8 mouse cellular contexts compared by ENCODE assay signal in genomic region chr19:34877898-34878602, GRCm38 (mm10). TPM values are rescaled to one million over a fixed set of nuclear protein-coding genes. Genes with fewer than 3 reads are reported as not detected.
A peak's percentile ranks its signal among the peaks of the same experiment; 100 is the strongest.
DNase-seq lines count a peak whose midpoint lies in the region; ATAC-seq and TF ChIP-seq lines count a peak whose summit lies in the region.

No protein-coding gene starts in this region.

- no peak for TF ChIP-seq CTCF in bone marrow macrophage, adult 2 months (IDR thresholded peaks at IDR 0.05; ENCODE audit: low read depth, low read length)

- peak overlapping the region; percentile 67 for H3K27ac ChIP-seq in bone marrow macrophage, adult 2 months (ENCODE audit: insufficient read depth, low read depth, low read length)
- H3K27ac ChIP-seq in heart, embryonic 10.5 days, result peak overlapping the region; percentile 99
- peak overlapping the region; percentile 99 for H3K27ac ChIP-seq in kidney, embryonic 15.5 days
- peak overlapping the region; percentile 97 for H3K27ac ChIP-seq in stomach, embryonic 14.5 days (ENCODE audit: low read length)

- under 1% methylated on average over 44 of the region's 45 CpGs for WGBS in heart, embryonic 10.5 days
- WGBS in kidney, embryonic 15.5 days, result under 1% methylated on average over 45 of the region's 45 CpGs
- whole genome bisulfite sequencing in stomach, embryonic 14.5 days, result under 1% methylated on average over 44 of the region's 45 CpGs

- peak; percentile 73 for ATAC-seq in erythroblast, adult 5-6 weeks (replicated peaks; ENCODE audit: low FRiP score, poor library complexity, severe bottlenecking)
- ATAC-seq in kidney, embryonic 15.5 days (replicated peaks; ENCODE audit: low FRiP score), result peak; percentile 97
- ATAC-seq in monocyte, adult 5-6 weeks (replicated peaks; ENCODE audit: insufficient number of reproducible peaks, low FRiP score, low TSS enrichment, poor library complexity, severe bottlenecking), result peak; percentile 92
- peak; percentile 96 for ATAC-seq in stomach, embryonic 14.5 days (ENCODE audit: insufficient number of reproducible peaks, insufficient read depth, low FRiP score, low read depth)

- peak overlapping the region; percentile 93 for H3K9ac ChIP-seq in kidney, embryonic 15.5 days
- H3K9ac ChIP-seq in stomach, embryonic 14.5 days (replicated peaks; ENCODE audit: low read depth, low read length), result peak overlapping the region; percentile 95

- peaks cover 13% of the 10 kb centered on the region for H3K4me1 ChIP-seq in bone marrow macrophage, adult 2 months (ENCODE audit: control insufficient read depth, insufficient read depth, low read length)
- H3K4me1 ChIP-seq in heart, embryonic 10.5 days, result peaks cover 8% of the 10 kb centered on the region; the same call in 1 of the 2 replicates
- peaks cover 18% of the 10 kb centered on the region for H3K4me1 ChIP-seq in kidney, embryonic 15.5 days
- H3K4me1 ChIP-seq in stomach, embryonic 14.5 days (ENCODE audit: control insufficient read depth, insufficient read depth, low read length), result peaks cover 7% of the 10 kb centered on the region

- peak overlapping the region; percentile 65 for H3K4me3 ChIP-seq in bone marrow macrophage, adult 2 months (ENCODE audit: insufficient read depth, low read length)
- H3K4me3 ChIP-seq in heart, embryonic 10.5 days, result peak overlapping the region; percentile 92
- peak overlapping the region; percentile 92 for H3K4me3 ChIP-seq in kidney, embryonic 15.5 days (replicated peaks)
- H3K4me3 ChIP-seq in stomach, embryonic 14.5 days (ENCODE audit: low read depth, low read length), result peak overlapping the region; percentile 85

- peak; percentile 82; the same call in 1 of the 2 replicates for TF ChIP-seq POLR2A in bone marrow macrophage, adult 2 months (IDR thresholded peaks at IDR 0.05; ENCODE audit: borderline replicate concordance, low read depth, low read length)

- no peaks in the 10 kb centered on the region for H3K36me3 ChIP-seq in heart, embryonic 10.5 days
- no peaks in the 10 kb centered on the region for H3K36me3 ChIP-seq in kidney, embryonic 15.5 days
- H3K36me3 ChIP-seq in stomach, embryonic 14.5 days (ENCODE audit: control insufficient read depth, insufficient read depth, low read length), result no peaks in the 10 kb centered on the region

- H3K4me2 ChIP-seq in kidney, embryonic 15.5 days, result peak overlapping the region; percentile 75
- H3K4me2 ChIP-seq in stomach, embryonic 14.5 days (replicated peaks; ENCODE audit: low read depth, low read length), result peak overlapping the region; percentile 62

- no peaks in the 10 kb centered on the region for H3K9me3 ChIP-seq in heart, embryonic 10.5 days
- no peaks in the 10 kb centered on the region for H3K9me3 ChIP-seq in kidney, embryonic 15.5 days (replicated peaks)
- H3K9me3 ChIP-seq in stomach, embryonic 14.5 days (ENCODE audit: control insufficient read depth, low read depth, low read length), result no peaks in the 10 kb centered on the region

- no peaks in the 10 kb centered on the region for H3K27me3 ChIP-seq in heart, embryonic 10.5 days (ENCODE audit: insufficient read depth, poor library complexity, severe bottlenecking)
- H3K27me3 ChIP-seq in kidney, embryonic 15.5 days, result no peaks in the 10 kb centered on the region
- H3K27me3 ChIP-seq in stomach, embryonic 14.5 days (ENCODE audit: control insufficient read depth, insufficient read depth, low read length), result no peaks in the 10 kb centered on the region

- DNase-seq in B cell, adult 2 months, result peak; percentile 80 to 84
- peak; percentile 96 for DNase-seq in heart, embryonic 10.5 days (ENCODE audit: low spot score)
- peak; percentile 84 for DNase-seq in liver

RNA-seq across cellular contexts. Expression of gene Pank1, which starts 1.2 kb away (rescaled TPM):
- polyA plus RNA-seq in bone marrow macrophage, adult 2 months (2012; ENCODE audit: insufficient read depth, insufficient read length, missing spikeins), result 4.8 and 5.2 TPM in 2 replicates
- total RNA-seq in erythroblast, adult 5-6 weeks (2015; ENCODE audit: low replicate concordance), result 0.84 and 1.5 TPM in 2 replicates
- 1.1 and 1.4 TPM in 2 replicates for total RNA-seq in erythroblast, adult 5-6 weeks (2017; ENCODE audit: low replicate concordance)
- polyA plus RNA-seq in heart, embryonic 10.5 days (2016; fragmentation: Nextera tagmentation; extraction: Ambion mirVana), result 7.7 and 8.8 TPM in 2 replicates
- 7.3 and 8.1 TPM in 2 replicates for polyA plus RNA-seq in kidney, embryonic 15.5 days (2015; fragmentation: Nextera tagmentation; extraction: Ambion mirVana)
- total RNA-seq in monocyte, adult 5-6 weeks (2017), result 2.6 to 4.1 TPM (median 2.7 TPM) in 3 replicates
- 9.6 and 10.0 TPM in 2 replicates for polyA plus RNA-seq in stomach, embryonic 14.5 days (2014; fragmentation: Nextera tagmentation; extraction: Ambion mirVana)

RNA-seq across cellular contexts. Expression of gene Kif20b, which starts 44.1 kb away (rescaled TPM):
- polyA plus RNA-seq in bone marrow macrophage, adult 2 months (2012; ENCODE audit: insufficient read depth, insufficient read length, missing spikeins), result 30.3 and 39.2 TPM in 2 replicates
- 27.1 and 28.6 TPM in 2 replicates for total RNA-seq in erythroblast, adult 5-6 weeks (2015; ENCODE audit: low replicate concordance)
- total RNA-seq in erythroblast, adult 5-6 weeks (2017; ENCODE audit: low replicate concordance), result 30.5 and 57.3 TPM in 2 replicates
- polyA plus RNA-seq in heart, embryonic 10.5 days (2016; fragmentation: Nextera tagmentation; extraction: Ambion mirVana), result 46.0 and 69.5 TPM in 2 replicates
- polyA plus RNA-seq in kidney, embryonic 15.5 days (2015; fragmentation: Nextera tagmentation; extraction: Ambion mirVana), result 65.8 and 68.8 TPM in 2 replicates
- total RNA-seq in monocyte, adult 5-6 weeks (2017), result 12.0 to 32.5 TPM (median 17.6 TPM) in 3 replicates
- 71.4 and 77.5 TPM in 2 replicates for polyA plus RNA-seq in stomach, embryonic 14.5 days (2014; fragmentation: Nextera tagmentation; extraction: Ambion mirVana)

Comparison
In these comparisons a context has a peak if more than half of its experiments do, and no peak if none do; other contexts are left out.
1. Peak in every context shown above with its lines: DNase-seq, ATAC-seq, H3K4me3 ChIP-seq and H3K27ac ChIP-seq.